Mouse (Mus musculus): ENCODE measurements around the gene Hmg20b. TPM values are rescaled to one million over a fixed set of nuclear protein-coding genes. Genes with fewer than 3 reads are reported as not detected.

Gene Hmg20b
- polyA plus RNA-seq, 1 experiment from 2014 or later: 101 TPM

DNA sequence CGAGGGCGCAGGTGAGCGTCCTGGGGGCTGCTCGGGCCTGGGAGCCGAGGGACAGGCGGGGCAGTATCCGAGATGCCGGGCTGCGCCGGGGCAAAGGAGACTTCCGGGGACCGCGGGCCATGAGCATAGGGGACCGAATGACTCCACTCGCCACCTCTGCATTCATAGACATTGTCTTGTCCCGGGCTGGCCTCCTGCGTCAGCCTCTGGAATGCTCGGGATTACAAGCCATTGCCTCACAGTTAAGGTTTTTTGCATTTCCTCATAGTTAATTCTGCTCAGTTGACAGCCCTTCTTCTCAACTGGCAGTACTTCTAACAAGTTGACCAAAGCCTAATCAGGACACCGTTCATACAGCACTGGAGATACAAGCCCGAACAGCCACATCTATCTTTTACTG is 28.8 kb downstream of the Hmg20b start:
- peak overlapping the region; percentile 89 for H3K27ac ChIP-seq (ENCODE audit: low read length)
- H3K9me3 ChIP-seq (ENCODE audit: low read length): no peaks in the 10 kb centered on the region
- WGBS: 3% methylated on average over 18 of the region's 20 CpGs
- no peaks in the 10 kb centered on the region for H3K27me3 ChIP-seq (replicated peaks; ENCODE audit: insufficient read depth, low read length)
- H3K4me3 ChIP-seq (ENCODE audit: low read depth, low read length): peak overlapping the region; percentile 96
- H3K9ac ChIP-seq (replicated peaks; ENCODE audit: low read depth): peak overlapping the region; percentile 91
- peak; percentile 70 for DNase-seq (ENCODE audit: low spot score)
- peaks cover 10% of the 10 kb centered on the region for H3K4me1 ChIP-seq (ENCODE audit: insufficient read depth, low read depth, low read length)
- TF ChIP-seq CTCF (IDR thresholded peaks at IDR 0.05) (no peak), EP300 (IDR thresholded peaks at IDR 0.05) (no peak)
- peaks cover 33% of the 10 kb centered on the region for H3K36me3 ChIP-seq (ENCODE audit: insufficient read depth, low read length)
- H3K4me2 ChIP-seq (replicated peaks; ENCODE audit: low read depth, low read length): peak overlapping the region; percentile 85
- no peak for ATAC-seq

DNA sequence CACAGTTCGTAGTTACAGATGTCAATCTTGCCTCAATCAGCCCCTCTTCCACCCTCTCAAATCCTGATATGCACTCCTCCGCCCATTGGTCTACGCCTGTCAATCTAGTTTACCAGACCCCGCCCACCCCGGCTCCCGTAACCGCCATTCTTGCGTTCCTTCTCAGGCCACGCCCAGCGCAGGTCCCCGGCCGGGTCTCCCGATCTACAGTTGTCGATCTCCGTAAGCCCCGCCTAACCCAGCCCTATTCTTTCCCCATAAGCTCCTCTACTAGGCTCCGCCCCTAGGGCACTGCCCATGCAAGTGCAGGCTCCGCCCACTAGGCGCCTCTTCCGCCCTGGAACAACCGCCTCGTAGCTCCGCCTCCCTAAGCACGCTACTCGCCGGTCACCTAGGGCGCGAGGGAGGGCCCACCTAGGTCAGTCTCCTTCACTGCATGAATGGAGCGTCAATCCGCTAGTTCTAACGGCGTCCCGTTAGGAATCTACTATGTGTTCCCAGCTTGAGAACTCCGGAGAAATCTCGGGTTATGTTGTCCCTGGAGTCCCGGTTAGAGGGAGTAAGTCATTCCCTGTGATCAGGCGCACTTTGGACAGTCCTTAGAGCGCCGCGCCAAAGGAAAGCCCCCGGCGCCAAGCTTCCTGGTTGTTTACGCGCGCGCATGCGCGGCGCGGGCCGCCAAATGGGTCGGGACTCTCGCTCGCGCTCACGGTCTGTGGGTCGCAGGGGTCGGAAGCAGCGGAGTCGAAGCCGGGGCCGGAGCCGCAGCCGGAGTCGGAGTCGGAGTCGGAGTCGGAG is 29.5 kb downstream of the Hmg20b start, which contains the start of gene Cactin:
Cactin (plus strand) TSS at position 554 of the 798 bp plus-strand sequence.
- DNase-seq (ENCODE audit: low spot score): peak; percentile 100
- Histone ChIP-seq H3K27me3 (replicated peaks; ENCODE audit: insufficient read depth, low read length) (no peaks in the 10 kb centered on the region), H3K4me2 (replicated peaks; ENCODE audit: low read depth, low read length) (peak within 1 kb of the TSS; percentile 85), H3K27ac (ENCODE audit: low read length) (peak within 1 kb of the TSS; percentile 89), H3K4me3 (ENCODE audit: low read depth, low read length) (peak within 1 kb of the TSS; percentile 96), H3K9me3 (ENCODE audit: low read length) (no peaks in the 10 kb centered on the region), H3K4me1 (ENCODE audit: insufficient read depth, low read depth, low read length) (peaks cover 10% of the 10 kb centered on the region), H3K36me3 (ENCODE audit: insufficient read depth, low read length) (peaks cover 29% of the 10 kb centered on the region), H3K9ac (replicated peaks; ENCODE audit: low read depth) (peak within 1 kb of the TSS; percentile 91)
- TF ChIP-seq CTCF (IDR thresholded peaks at IDR 0.05) (peak; percentile 58), EP300 (IDR thresholded peaks at IDR 0.05) (peak; percentile 87)
- ATAC-seq: peak; percentile 91
- WGBS: under 1% methylated on average over 67 of the region's 68 CpGs

DNA sequence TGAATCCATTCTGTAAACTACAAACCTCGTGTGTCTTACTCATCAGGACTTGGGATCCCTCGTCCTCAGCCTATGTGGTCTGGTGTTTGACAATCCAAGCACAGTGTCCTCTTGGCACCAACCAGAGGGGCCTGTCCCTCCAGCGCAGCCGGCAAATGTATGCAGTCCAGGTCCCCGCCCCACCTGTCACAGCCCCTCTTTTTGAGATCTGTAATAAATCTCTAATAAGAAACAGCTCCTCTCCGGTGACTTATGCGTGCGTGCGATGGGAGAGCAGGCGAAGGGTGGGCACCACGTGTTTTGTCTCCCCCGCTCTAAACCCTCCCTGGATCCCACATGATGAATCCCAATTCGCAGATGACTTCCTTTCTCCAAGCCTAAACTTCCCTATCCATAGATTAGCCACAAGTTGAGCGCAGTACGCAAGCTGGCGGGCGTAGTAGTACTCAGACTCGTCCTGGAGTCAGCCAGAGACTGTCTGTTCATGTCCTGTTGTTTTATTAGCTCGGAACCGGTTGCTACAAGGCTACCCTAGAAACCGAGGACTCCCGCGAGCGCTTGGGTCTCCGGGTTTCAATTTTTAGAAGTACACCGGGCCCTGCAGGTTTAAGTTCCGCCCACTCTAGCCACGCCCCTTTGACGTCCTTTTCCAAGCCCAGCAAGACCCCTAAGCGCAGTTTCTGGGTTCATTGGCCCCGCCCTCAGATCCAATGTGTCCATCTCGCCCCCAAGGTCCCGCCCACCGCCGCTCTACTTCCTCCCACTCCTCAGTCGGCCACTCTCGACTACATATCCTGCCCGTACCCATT is 30.3 kb downstream of the Hmg20b start:
- ATAC-seq: no peak

DNA sequence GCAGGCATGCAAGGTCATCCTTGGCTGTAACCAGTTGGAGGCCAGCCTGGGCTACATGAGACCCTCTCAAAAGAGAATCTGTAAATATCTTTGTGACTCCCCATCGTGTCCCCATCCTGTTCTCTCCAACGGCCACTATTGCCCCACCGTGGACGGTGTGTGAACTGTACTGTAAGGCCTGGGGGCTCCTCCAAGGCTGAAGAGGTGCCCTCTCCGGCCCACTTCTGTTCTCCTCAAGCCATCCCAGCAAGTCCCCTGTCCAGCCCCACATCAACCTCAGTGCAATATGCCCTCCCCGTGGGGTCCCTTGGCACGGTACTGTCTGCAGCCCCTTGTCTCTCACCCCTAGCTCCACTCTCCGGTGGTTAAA is 31.0 kb downstream of the Hmg20b start:
- Histone ChIP-seq H3K4me3 (ENCODE audit: low read depth, low read length) (0 out of 2 replicates have a peak overlapping the region, but pooled peaks have one; percentile 96), H3K9ac (replicated peaks; ENCODE audit: low read depth) (peak overlapping the region; percentile 23), H3K9me3 (ENCODE audit: low read length) (no peaks in the 10 kb centered on the region), H3K27me3 (replicated peaks; ENCODE audit: insufficient read depth, low read length) (no peaks in the 10 kb centered on the region), H3K4me1 (ENCODE audit: insufficient read depth, low read depth, low read length) (peaks cover 10% of the 10 kb centered on the region), H3K27ac (ENCODE audit: low read length) (peak overlapping the region; percentile 89; the same call in 1 of the 2 replicates), H3K4me2 (replicated peaks; ENCODE audit: low read depth, low read length) (peak overlapping the region; percentile 67), H3K36me3 (ENCODE audit: insufficient read depth, low read length) (peaks cover 18% of the 10 kb centered on the region)
- no peak; the same call in 1 of the 2 replicates for TF ChIP-seq EP300 (IDR thresholded peaks at IDR 0.05)
- peak; percentile 54 for TF ChIP-seq CTCF (IDR thresholded peaks at IDR 0.05)
- no peak for DNase-seq (ENCODE audit: low spot score)
- 39% methylated on average over 8 of the region's 8 CpGs for WGBS
- no peak for ATAC-seq

More for the DNA sequence above, 30.3 kb downstream of the Hmg20b start:
- WGBS: under 1% methylated on average over 38 of the region's 38 CpGs
- TF ChIP-seq CTCF (IDR thresholded peaks at IDR 0.05) (no peak), EP300 (IDR thresholded peaks at IDR 0.05) (peak; percentile 25; the same call in 1 of the 2 replicates)
- H3K27me3 ChIP-seq (replicated peaks; ENCODE audit: insufficient read depth, low read length): no peaks in the 10 kb centered on the region
- peak; percentile 52 for DNase-seq (ENCODE audit: low spot score)
- peaks cover 10% of the 10 kb centered on the region for H3K4me1 ChIP-seq (ENCODE audit: insufficient read depth, low read depth, low read length)
- H3K9me3 ChIP-seq (ENCODE audit: low read length): no peaks in the 10 kb centered on the region
- peak overlapping the region; percentile 89 for H3K27ac ChIP-seq (ENCODE audit: low read length)
- peak overlapping the region; percentile 96 for H3K4me3 ChIP-seq (ENCODE audit: low read depth, low read length)
- peak overlapping the region; percentile 23; the same call in 1 of the 2 replicates for H3K9ac ChIP-seq (replicated peaks; ENCODE audit: low read depth)
- peaks cover 22% of the 10 kb centered on the region for H3K36me3 ChIP-seq (ENCODE audit: insufficient read depth, low read length)
- H3K4me2 ChIP-seq (replicated peaks; ENCODE audit: low read depth, low read length): peak overlapping the region; percentile 67

DNA sequence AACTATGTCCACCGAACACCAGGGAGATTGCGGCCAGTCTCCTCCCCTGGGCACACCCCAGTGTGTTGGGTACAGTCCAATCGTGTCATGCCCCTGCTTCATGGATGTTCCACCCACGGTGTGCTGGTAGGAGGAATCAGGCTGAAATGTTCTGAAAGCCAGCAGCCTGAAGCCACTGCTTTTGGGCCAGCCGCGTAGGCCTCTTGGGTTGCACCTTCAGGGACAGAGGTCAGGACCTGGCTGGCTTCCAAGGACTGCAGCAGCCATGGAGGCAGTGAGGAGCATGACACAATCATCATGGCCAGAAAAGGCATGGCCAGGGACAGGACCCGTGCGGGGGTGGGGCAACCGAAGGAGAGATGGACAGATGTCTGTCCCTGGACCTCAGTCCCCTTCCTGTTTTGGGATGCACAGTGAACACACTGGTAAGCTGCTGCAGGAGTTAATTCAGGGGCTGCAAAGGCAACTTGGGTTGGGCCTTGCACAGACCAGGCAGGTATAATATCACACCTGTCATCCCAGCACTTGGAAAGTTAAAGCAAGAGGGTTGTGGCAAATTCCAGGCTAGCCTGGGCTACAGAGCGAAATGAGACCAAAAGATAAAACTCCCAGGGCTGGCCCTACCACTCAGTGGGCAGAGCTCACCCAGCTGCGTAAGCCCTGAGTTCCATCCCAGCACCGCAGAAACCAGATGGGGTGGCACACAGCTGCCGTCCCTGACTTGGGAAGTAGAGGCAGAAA is 31.5 kb downstream of the Hmg20b start:
- Histone ChIP-seq H3K9ac (replicated peaks; ENCODE audit: low read depth) (no peak overlapping the region), H3K27ac (ENCODE audit: low read length) (no peak overlapping the region), H3K36me3 (ENCODE audit: insufficient read depth, low read length) (peaks cover 16% of the 10 kb centered on the region), H3K27me3 (replicated peaks; ENCODE audit: insufficient read depth, low read length) (no peaks in the 10 kb centered on the region), H3K4me1 (ENCODE audit: insufficient read depth, low read depth, low read length) (peaks cover 10% of the 10 kb centered on the region), H3K4me3 (ENCODE audit: low read depth, low read length) (no peak overlapping the region), H3K9me3 (ENCODE audit: low read length) (no peaks in the 10 kb centered on the region), H3K4me2 (replicated peaks; ENCODE audit: low read depth, low read length) (no peak overlapping the region)
- whole genome bisulfite sequencing: 80% methylated on average over 13 of the region's 13 CpGs
- ATAC-seq: no peak
- peak; percentile 42 for DNase-seq (ENCODE audit: low spot score)
- TF ChIP-seq CTCF (IDR thresholded peaks at IDR 0.05) (no peak), EP300 (IDR thresholded peaks at IDR 0.05) (no peak)

All from lung, postnatal 0 days (tissue).